Mouse (Mus musculus): ENCODE data around the gene Ubp1.

DNA sequence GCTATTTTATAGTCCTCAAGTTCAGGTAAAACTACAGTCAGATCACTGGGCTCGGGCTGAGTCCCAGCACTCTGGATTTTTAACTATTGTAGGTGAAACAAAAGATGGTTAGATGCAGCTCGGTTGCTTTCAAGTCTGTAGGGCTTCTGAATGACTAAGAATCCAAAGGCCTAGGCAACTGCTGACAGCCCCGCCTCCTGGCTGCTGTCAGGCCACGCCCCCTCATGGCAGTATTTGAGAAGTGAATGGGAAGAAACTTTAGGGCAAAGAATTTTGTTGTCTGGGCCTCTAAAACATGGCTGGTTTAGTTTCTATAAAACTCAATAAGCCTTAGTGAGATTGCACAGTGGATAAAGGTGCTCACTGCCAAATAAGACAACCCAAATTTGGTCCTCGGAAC lies 78.8 kb downstream of the Ubp1 start:
- TF ChIP-seq CTCF (IDR thresholded peaks at IDR 0.05; ENCODE audit: borderline replicate concordance, insufficient read depth, low read length) (no peak), POLR2A (IDR thresholded peaks at IDR 0.05; ENCODE audit: low read depth, low read length) (no peak)

Data from embryonic fibroblast, embryonic 13.5 days (primary cell).